Mouse (Mus musculus) heart, postnatal 36 days (tissue): ENCODE measurements around the gene Fkbp1b. TPM values are rescaled to one million over a fixed set of nuclear protein-coding genes. Genes with fewer than 3 reads are reported as not detected.
A peak's percentile ranks its signal among the peaks of the same experiment; 100 is the strongest.
"Not testable (repeated sequence)": the region's sequence is repeated elsewhere in the genome, so short reads cannot be mapped to it uniquely, and the experiment has no call there.

Experiments
- DNase-seq, 2 experiments: peaks; one replicate each; pipeline ENCODE4 v3.0.0; 2021 to 2022
- intact Hi-C: fragments of 180-260 bp; cut with DNase I; formaldehyde crosslinking; loops from one replicate; pipeline ENCODE4 v1.15.1; 2025
- total RNA-seq, 2 experiments: library from RNA; stranded (reverse); gene quantifications; 2 replicates each; pipeline ENCODE4 v1.2.3; 2021

Gene Fkbp1b
- total RNA-seq, 2 experiments from 2014 or later = 1.3 to 1.5 TPM

DNA sequence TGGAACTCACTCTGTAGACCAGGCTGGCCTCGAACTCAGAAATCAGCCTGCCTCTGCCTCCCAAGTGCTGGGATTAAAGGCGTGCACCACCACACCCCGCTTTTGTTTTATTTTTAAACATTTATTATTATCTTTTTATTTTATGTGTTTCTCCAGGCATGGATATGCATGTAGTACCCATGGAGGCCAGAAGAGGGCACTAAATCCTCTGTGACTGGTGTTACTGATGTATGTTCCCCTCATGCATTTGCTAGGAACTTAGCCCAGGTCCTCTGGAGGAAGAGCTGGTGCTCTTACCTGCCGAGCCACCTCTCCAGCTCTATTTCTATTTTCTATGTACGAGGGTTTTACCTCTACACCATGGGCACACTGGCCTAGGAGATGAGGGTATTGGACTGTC lies 14.8 kb upstream of the Fkbp1b start:
- DNase-seq = peak in 1 of 2 experiments; percentile 22
- intact Hi-C loops = loop anchor here (5.0 kb wide), 1 partner anchor 61 kb away; the partner anchor contains the start of gene Atad2b

DNA sequence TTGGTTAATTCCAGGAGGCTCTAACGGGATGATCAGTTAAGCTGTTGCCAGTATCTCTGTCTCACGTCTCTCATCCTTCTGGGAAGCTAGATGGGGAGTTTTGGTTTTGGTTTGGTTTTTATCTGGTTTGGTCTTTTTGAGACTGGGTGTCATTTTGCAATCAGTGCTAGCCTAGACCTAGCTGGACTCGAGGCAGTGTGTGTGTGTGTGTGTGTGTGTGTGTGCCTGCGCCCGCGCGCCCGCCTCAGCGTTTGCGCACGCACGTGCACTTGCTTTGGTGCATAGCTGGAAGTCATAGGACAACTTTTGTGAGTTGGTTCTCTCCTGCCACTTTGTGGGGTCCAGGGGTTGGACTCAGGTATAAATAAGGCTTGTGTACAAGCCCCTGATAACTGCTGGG lies 2.4 kb upstream of the Fkbp1b start:
- peak; percentile 31 to 41 for DNase-seq
- intact Hi-C loops = loop anchor here (5.0 to 10.0 kb wide), 2 partner anchors 74 to 249 kb away; partner anchors contain the start of genes Atad2b, Gm3625 and Itsn2

DNA sequence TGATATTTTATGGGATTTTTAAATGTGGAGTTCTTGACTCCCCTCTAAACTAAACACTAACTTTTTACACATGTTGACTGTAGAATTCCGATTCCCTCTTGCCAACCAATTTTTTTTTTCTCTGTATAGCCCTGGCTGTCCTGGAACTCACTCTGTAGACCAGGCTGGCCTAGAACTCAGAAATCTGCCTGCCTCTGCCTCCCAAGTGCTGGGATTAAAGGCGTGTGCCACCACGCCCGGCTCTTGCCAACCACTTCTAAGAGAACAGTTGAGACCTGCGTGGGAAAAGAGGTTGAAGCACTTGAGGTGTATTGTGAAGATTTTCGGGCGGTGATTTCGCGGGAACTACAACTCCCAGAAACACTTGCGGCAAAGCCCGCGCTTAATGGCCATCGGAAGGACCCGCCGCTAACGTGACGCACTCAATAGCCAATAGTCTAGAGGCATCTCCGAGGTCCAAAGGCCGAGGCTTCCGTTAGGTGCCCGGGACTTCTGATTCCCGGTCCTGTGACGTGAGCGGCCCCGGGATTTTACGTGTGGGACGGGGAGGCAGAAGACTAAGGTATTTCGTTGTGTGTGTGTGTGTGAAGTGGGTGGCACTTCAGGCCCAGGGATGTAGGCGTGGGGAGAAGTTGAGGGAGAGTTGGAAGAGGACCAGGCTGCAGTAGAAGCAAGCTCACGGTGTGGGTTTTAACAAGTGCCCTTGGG lies 1.7 kb upstream of the Fkbp1b start, which contains the start of gene Wdcp:
Wdcp (plus strand) TSS at position 414 of the 708 bp plus-strand sequence.
- intact Hi-C loops = loop anchor here (1.0 to 10.0 kb wide), 3 partner anchors 26 to 248 kb away; partner anchors contain the start of genes Atad2b, Gm3625, Itsn2 and Sf3b6
- DNase-seq = peak; percentile 86

DNA sequence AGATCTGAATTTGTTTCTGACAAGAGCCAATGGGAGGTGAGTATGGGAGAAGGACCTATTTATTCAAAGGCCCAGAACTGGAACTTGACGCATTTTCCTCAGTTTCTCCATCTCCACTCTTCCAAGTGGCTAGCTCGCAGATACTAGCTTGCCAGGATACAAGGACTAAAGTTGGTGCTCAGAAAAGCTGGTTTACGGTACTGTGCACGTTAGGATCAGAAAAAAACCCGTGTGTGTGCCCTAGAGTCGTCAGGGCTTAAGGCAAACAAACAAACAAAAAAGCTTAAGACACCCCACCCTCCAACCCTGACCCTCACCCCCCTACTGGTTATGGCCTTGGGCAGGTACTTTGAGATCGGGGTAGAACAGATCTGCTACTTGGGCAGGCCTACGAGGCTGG lies 1.1 kb upstream of the Fkbp1b start:
- DNase-seq = no peak

DNA sequence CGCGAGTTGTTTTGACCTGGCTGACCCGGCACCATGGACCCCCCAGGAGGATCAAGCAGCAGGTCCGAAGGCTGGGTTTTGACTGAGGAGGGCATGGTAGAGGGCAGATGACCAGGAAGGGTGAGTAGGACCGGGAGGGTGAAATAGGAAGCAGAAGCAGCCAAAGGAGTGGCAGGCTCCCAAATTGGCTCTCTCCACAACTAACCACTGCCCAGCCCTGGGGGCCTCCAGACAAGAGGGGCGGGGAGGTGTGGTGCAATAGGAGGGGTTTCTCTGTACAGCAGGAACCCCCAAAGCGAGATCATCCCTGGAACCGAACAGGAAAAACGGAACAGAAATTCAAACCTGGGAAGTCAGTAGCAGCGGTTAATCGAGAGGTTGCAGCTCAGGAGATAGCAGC lies 650 bp downstream of the Fkbp1b start:
- peak in 1 of 2 experiments; percentile 31 for DNase-seq
- intact Hi-C loops = loop anchor here (5.0 to 10.0 kb wide), 2 partner anchors 77 to 246 kb away; partner anchors contain the start of genes Atad2b, Gm3625 and Itsn2

More for the DNA sequence above, 1.1 kb upstream of the Fkbp1b start:
- intact Hi-C loops = loop anchor here (1.0 to 10.0 kb wide), 3 partner anchors 25 to 248 kb away; partner anchors contain the start of genes Atad2b, Gm3625, Itsn2 and Sf3b6

DNA sequence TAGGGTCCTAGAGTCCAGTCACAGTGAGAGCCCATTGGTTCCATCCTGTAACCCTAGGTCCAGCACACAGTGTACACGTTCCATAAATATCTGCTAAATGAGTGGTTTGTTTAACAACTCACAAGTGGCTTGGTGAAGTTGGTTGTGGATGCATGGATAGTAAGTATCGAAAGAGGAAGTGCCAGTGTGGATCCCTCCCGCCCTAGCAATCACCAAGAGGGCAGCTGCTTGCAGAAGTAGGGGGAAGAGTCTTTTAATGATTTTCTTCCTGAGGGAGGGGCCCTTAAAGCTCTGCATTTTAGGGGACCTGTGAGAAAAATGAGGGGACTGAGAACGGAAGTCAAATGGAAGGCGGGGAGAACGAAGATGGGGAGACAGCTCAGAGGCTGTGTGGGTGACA lies 1.4 kb downstream of the Fkbp1b start:
- intact Hi-C loops = loop anchor here (5.0 to 10.0 kb wide), 2 partner anchors 77 to 245 kb away; partner anchors contain the start of genes Atad2b, Gm3625 and Itsn2
- no peak for DNase-seq

DNA sequence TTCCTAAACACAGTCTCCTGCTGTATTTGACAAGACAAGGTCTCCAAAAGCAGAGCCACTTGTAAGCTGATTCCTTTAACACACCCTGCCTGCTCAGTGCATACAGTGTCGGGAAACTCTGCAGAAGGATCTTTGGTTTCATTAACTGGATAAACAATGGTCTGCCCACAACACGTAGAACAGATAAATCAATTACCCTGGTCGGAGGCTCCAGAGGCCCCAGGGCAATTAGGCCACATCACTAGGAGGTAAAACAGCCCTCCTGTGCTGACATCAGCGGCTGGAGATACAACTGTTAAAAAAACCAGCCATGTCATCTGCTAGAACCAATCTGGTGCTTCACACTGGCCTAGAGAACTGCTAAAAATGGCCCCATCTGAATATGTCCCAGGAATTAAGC lies 4.4 kb downstream of the Fkbp1b start:
- intact Hi-C loops = no loop called here
- no peak for DNase-seq

DNA sequence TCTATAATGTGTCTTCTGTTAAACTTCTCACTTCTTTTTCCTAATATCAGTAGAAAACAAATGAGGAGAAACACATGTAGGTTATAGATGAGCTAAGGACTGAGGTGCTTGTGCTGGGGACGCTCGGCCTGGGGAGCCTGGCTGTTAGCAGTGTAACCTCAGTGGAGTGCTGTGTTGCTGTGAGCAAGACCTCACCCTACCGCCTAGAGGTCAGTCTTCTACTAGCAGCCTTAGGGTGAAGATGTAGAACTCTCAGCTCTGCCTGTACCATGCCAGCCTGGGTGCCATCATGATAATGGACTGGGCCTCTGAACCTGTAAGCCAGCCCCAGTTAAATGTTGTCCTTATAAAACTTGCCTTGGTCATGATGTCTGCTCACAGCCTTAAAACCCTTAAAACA lies 14.1 kb downstream of the Fkbp1b start:
- intact Hi-C loops = no loop called here
- DNase-seq = no peak

DNA sequence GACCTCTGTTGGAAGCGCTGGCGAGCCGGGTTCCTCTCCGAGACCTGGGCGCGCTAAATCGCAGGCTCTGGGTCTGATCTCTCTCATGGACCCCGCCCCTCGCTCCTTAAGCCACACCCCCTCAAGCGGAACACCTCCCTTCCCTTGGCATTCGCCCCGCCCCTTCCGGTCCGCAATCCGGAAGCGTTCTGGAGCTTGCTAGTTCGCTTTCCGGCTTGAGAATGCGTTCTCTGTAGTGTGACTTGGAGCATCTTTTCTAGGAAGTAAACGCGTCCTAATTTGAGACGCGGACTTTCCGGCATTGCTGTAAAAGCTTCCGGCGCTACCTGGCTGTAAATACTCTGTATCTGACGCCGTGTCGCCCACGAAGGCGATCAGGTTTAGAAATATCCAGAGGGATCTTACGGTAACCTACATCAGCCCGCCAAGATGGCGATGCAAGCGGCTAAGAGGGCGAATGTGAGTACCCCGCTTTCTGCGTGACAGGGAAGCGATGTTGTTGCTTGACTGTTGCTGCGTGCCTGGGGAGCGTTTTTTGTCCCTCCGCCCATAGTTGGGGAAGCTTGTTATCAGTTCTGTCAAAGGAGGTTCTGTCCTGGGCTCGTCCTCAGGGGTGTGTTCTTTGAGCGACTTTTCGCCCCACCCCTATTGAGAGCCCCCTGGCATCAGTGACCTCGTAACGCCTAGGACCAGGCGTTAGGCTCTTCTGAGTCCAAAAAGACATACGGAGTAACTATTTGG lies 23.9 kb downstream of the Fkbp1b start, which contains the start of gene Sf3b6:
Sf3b6 (plus strand) TSS at position 184 of the 741 bp plus-strand sequence.
- DNase-seq = peak; percentile 98 to 99
- intact Hi-C loops = loop anchor here (1.0 to 2.0 kb wide), 3 partner anchors 25 to 99 kb away; partner anchors contain the start of genes Atad2b, Fam228b and Pfn4

DNA sequence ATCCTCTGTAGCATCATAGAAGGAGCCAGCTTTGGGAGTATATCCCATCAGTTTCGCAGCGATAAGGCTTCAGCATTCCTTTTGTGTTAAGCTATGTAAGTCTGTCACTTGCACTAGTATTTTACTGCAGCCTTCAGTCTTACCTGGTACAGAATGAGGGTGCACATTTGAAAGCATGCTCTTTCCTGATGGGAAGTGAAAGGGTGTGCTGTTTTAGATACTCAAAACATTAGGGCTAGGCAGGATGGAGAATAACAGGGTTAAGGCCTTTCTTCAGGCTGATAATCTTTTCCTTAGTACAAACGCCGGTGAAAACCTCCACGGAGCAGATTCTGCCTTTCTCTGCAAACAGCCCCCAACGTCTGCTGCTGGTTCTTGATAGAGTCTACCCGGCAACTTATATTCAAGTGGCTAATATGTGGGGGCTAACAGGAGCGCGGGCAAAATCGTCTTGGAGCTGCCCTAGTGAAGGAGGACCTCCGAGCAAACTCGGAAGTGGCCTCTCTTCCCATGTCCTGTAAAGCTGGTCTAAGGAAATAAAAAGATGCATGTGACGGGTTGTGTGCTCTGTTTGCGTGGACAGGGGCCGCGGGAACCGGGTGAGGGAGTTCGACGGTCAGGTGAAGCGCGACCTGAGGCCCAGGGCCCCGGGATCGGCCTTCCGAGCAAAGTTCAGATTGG lies 24.6 kb downstream of the Fkbp1b start:
- intact Hi-C loops = loop anchor here (1.0 to 2.0 kb wide), 3 partner anchors 25 to 100 kb away; partner anchors contain the start of genes Atad2b, Fam228b and Pfn4
- DNase-seq = no peak

DNA sequence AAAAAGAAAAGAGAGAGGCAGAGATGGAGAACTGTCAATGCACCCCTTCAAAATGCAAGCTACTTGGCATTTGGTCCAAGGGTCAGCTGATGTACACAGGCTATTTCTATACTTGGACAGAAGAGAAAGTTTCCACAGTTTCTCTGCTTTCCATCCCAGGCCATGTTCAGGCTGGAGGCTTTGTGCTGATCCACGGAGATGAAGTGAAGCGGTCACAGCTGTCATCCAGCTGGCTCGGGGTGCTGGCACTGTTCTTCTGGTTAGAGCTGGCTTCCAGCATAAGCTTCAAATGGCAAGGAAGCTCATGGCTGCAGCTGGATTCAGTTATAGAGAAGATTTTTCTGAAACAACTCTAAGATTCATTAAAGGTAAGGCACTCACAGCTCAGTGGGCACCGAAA lies 27.8 kb downstream of the Fkbp1b start:
- DNase-seq = peak in 1 of 2 experiments; percentile 9
- intact Hi-C loops = no loop called here

DNA sequence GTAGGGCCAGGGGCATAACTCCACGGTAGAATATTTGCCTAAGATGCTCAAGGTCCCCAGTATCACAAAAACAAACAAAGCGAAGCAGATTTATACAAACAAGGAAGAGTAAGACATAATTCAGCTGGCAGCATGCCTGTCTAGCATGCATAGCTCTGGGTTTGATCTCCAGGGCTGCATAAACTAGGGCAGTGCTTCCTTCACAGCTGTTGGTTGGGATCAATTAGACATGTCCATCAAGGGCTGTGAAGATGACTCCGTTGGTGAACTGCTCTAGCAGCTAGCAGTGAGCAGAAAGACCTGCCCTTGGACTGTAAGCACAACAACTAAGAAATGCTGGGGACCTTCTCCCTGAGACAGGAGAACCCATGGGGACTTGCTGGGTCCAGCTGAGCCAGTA lies 29.7 kb downstream of the Fkbp1b start:
- DNase-seq = no peak
- intact Hi-C loops = no loop called here

DNA sequence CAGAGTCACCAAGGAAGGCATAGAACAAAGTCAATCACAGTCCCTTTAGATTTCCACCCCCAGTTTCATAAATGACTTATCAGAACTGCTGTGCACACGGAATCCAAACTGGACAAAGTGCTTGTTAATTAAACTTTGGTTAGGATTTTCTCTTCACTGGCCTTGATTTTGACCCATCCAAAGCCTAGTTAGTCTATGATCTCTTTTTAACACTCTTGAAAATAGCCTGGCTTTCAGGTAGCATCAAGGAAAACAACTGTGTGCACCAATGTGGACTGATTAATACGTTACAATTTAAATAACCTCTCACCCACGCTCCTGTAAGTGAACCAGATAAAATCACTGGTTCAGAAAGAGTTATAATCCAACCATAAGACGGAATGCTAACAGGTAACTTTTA lies 30.4 kb downstream of the Fkbp1b start:
- DNase-seq = no peak
- intact Hi-C loops = no loop called here

DNA sequence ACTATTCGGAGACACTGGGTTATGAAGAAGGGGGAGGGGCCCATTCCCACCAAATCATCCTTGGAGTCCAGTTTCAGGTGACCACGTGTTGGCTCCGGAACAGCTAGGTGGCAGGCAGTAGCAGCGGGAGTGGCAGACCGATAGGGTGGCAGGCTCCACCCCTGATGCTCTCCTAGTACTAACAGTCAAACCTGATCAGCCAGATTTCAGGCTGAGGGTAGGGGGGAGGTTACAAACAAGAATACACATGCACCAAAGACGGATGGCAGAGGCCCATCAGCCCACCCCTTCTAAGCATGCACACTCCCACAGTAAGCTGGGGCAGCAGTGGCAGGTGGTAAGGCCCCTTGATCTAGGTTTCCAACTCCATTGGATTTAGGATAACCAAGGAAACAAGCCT lies 43.9 kb downstream of the Fkbp1b start:
- intact Hi-C loops, DNase-seq: not testable (repeated sequence)

DNA sequence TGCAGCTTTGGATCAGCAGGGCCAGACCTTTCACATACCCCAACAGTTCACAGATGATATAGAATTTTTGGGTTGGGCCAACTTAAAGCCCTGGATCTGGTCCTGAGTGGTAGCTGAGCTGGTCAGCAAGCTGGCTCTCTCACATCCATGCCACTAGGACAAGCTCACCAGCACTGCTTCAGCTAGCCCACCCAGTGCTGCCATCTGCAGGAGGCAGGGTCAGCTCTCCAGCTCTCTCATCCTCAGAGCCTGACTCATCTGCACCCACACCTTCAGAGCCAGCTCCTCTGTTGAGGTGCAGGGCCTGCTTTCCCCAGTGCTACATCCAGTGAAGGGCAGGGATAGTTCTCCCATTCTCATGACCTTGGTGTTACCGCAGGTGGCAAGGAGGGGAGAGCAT lies 47.7 kb downstream of the Fkbp1b start:
- no peak for DNase-seq
- intact Hi-C loops = no loop called here

DNA sequence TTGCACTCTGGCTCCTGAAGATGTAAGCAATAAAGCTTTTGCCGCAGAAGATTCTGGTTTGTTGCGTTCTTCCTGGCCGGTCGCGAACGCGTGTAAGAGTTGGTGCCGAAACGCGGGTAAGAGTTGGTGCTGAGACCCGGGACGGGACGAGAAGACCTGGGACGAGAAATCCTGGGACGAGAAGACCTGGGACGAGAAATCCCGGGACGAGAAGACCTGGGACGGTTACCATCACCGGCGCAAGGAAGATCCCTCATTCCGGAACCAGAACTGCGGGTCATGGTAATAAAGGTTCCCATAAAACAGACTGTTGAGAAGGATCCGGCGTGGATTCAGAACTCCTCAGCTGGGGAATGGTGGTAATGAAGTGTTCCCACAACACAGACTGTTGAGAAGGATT lies 53.3 kb downstream of the Fkbp1b start:
- intact Hi-C loops, DNase-seq: not testable (repeated sequence)

DNA sequence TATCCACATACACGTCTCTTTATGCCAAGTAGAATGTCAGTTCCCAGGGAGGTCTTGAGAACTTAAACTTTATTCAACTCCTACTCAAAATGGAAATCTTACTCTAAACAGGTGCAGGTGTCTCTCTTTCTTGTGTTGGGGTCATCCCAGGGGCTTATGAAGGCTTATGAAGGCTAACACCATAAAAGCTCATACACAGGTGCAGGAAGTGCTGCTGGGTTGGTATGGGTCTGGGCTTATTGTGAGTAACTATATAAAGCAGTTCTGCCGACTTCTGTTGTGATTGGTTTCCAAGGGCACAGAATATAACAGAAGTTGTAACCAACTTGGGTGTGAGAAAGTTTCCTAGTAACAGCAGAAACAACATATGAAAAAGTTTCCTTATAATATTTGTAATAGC lies 56.9 kb downstream of the Fkbp1b start:
- no peak for DNase-seq
- intact Hi-C loops = no loop called here

DNA sequence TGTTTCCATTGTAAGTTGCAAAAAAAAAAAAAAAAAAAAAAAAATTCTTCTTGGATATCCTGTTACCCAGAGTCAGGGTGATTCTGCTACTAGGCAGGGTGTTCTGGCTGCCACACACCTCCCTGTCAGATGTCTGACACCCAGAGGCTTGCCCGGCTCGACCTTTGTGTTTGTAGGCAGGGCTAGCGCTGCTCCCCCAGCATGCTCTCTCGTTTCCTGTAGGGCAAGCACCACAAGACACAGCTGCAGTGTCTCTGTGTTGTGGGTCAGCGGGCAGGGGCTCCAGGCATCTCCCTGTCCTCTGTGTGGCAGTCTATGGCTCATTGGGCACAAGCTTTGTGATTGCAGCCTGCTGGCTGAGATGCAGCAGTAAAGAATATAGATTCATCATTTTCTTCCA lies 57.8 kb downstream of the Fkbp1b start:
- DNase-seq = no peak
- intact Hi-C loops = no loop called here
